Mouse (Mus musculus): ENCODE results near the gene Tnip3. TPM values are rescaled to one million over a fixed set of nuclear protein-coding genes. Genes with fewer than 3 reads are reported as not detected.

Tnip3 gene
- polyA plus RNA-seq, 1 experiment = not detected

DNA sequence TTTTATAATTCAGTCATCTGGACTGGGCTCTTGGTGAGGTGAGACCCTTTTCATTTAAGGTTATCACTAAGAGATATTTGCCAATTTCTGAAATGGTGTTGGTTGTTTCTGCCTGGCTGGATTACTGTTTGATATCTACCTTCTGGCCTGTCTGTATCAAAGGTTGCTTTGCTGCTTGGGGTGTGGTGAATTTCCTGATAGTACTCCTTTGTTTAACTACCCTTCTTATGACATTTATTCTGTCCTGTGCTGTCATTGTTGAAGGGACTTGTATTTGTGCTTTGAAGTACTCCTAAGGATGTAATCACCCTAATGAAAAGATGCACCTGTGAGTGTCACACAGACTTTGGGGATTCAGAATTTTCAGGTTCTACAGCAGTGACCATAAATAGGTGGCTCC lies 96.1 kb downstream of the Tnip3 start:
- Histone ChIP-seq H3K36me3 (ENCODE audit: control insufficient read depth, insufficient read depth, low read length, poor library complexity, severe bottlenecking) (no peaks in the 10 kb centered on the region), H3K9ac (ENCODE audit: low read depth, poor library complexity, severe bottlenecking) (no peak overlapping the region), H3K9me3 (replicated peaks; ENCODE audit: control insufficient read depth, insufficient read depth, low read length, poor library complexity, severe bottlenecking) (no peaks in the 10 kb centered on the region), H3K27me3 (ENCODE audit: control insufficient read depth, insufficient read depth, low read length, poor library complexity, severe bottlenecking) (no peaks in the 10 kb centered on the region), H3K4me3 (ENCODE audit: low read depth, low read length) (no peak overlapping the region), H3K27ac (ENCODE audit: insufficient read depth, low read length) (no peak overlapping the region), H3K4me1 (ENCODE audit: control insufficient read depth, insufficient read depth, low read length) (no peaks in the 10 kb centered on the region)
- TF ChIP-seq CTCF (IDR thresholded peaks at IDR 0.05; ENCODE audit: low read depth, low read length) = no peak
- TF ChIP-seq POLR2A (IDR thresholded peaks at IDR 0.05; ENCODE audit: insufficient read depth, low read length) = no peak
- no peak for TF ChIP-seq EP300 (IDR thresholded peaks at IDR 0.05; ENCODE audit: insufficient read depth, low read depth, low read length)

DNA sequence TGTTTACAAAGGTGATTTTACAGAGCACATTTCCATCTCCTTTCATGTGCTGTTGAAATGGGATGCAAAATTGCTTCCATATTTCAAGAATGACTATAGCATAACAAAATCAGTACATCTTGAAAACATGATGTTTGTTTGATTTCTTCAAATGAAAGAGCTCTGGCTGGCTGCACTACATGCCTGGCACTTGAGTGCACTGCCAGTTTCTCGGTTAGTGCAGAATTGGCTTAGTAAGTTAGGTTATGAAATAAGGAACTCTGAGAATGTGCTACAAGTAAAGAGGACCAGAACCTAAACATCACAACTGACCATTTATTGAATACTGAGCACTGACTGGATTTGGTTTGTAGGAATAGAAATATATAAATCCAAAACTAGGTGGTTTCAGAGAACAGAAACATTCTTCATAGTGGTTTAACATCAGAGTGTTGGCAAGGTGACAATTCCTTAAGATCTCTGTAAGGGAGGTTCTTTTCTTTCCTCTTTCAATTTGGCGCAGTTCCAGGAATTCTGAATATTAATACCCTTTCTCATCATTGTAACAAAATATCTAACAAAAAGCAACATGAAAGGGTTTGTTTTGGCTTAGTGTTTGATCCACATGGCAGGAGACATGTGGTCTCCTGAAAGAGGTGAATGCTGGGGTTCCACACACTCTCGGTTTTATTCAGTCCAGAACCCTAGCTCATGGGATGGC lies 98.1 kb downstream of the Tnip3 start:
- no peaks in the 10 kb centered on the region for H3K27me3 ChIP-seq (ENCODE audit: control insufficient read depth, insufficient read depth, low read length, poor library complexity, severe bottlenecking)
- TF ChIP-seq POLR2A (IDR thresholded peaks at IDR 0.05; ENCODE audit: insufficient read depth, low read length) = no peak
- TF ChIP-seq EP300 (IDR thresholded peaks at IDR 0.05; ENCODE audit: insufficient read depth, low read depth, low read length) = no peak
- TF ChIP-seq CTCF (IDR thresholded peaks at IDR 0.05; ENCODE audit: low read depth, low read length) = no peak

DNA sequence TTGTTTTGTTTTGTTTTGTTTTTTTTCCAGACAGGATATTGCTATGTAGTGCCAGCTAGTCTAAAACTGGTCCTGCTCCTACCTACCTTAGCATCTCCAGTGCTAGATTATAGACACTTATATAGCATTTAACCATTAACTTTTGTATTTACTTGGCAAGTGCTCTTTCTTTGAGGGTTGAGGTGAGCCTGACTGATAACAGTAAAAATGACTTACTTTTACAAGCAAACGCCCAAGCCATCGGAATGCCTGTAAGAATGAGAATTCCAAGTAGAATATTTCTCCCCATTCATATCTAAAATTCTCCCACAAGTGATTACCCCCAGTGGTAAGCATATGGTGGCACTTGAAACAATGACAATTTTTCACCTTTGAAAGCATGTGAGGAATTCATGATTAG lies 105.5 kb downstream of the Tnip3 start:
- Histone ChIP-seq H3K9ac (ENCODE audit: low read depth, poor library complexity, severe bottlenecking) (no peak overlapping the region), H3K36me3 (ENCODE audit: control insufficient read depth, insufficient read depth, low read length, poor library complexity, severe bottlenecking) (no peaks in the 10 kb centered on the region), H3K27ac (ENCODE audit: insufficient read depth, low read length) (no peak overlapping the region), H3K4me1 (ENCODE audit: control insufficient read depth, insufficient read depth, low read length) (no peaks in the 10 kb centered on the region), H3K9me3 (replicated peaks; ENCODE audit: control insufficient read depth, insufficient read depth, low read length, poor library complexity, severe bottlenecking) (0 out of 2 replicates have a peak, but pooled peaks cover 7% of the 10 kb centered on the region), H3K4me3 (ENCODE audit: low read depth, low read length) (no peak overlapping the region), H3K27me3 (ENCODE audit: control insufficient read depth, insufficient read depth, low read length, poor library complexity, severe bottlenecking) (no peaks in the 10 kb centered on the region)
- no peak for TF ChIP-seq EP300 (IDR thresholded peaks at IDR 0.05; ENCODE audit: insufficient read depth, low read depth, low read length)
- no peak for TF ChIP-seq POLR2A (IDR thresholded peaks at IDR 0.05; ENCODE audit: insufficient read depth, low read length)
- TF ChIP-seq CTCF (IDR thresholded peaks at IDR 0.05; ENCODE audit: low read depth, low read length) = no peak

More for the DNA sequence above, 98.1 kb downstream of the Tnip3 start:
- no peak overlapping the region for H3K4me3 ChIP-seq (ENCODE audit: low read depth, low read length)
- H3K27ac ChIP-seq (ENCODE audit: insufficient read depth, low read length) = no peak overlapping the region
- H3K4me1 ChIP-seq (ENCODE audit: control insufficient read depth, insufficient read depth, low read length) = no peaks in the 10 kb centered on the region
- no peaks in the 10 kb centered on the region for H3K9me3 ChIP-seq (replicated peaks; ENCODE audit: control insufficient read depth, insufficient read depth, low read length, poor library complexity, severe bottlenecking)
- no peak overlapping the region for H3K9ac ChIP-seq (ENCODE audit: low read depth, poor library complexity, severe bottlenecking)
- no peaks in the 10 kb centered on the region for H3K36me3 ChIP-seq (ENCODE audit: control insufficient read depth, insufficient read depth, low read length, poor library complexity, severe bottlenecking)

DNA sequence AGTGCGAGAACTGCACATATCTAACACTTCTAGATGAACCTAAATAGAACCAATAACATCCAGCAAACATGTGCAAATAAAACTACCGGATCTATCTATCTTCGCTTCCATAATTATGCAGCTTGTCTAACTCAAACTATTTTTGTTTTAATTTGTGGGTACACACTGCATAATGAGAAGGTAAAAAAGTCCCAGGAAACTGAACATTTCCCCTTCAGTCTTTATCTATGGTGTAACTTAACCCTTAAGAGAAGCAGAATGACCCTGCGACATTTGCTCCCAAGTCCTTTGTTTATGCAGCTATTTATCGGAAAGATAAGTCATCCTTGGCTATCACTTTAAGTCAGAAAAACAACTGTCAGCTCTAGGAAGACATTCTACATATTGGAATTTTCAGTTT lies 107.1 kb downstream of the Tnip3 start:
- H3K27ac ChIP-seq (ENCODE audit: insufficient read depth, low read length) = no peak overlapping the region
- TF ChIP-seq POLR2A (IDR thresholded peaks at IDR 0.05; ENCODE audit: insufficient read depth, low read length) = no peak
- TF ChIP-seq CTCF (IDR thresholded peaks at IDR 0.05; ENCODE audit: low read depth, low read length) = no peak
- no peak for TF ChIP-seq EP300 (IDR thresholded peaks at IDR 0.05; ENCODE audit: insufficient read depth, low read depth, low read length)

DNA sequence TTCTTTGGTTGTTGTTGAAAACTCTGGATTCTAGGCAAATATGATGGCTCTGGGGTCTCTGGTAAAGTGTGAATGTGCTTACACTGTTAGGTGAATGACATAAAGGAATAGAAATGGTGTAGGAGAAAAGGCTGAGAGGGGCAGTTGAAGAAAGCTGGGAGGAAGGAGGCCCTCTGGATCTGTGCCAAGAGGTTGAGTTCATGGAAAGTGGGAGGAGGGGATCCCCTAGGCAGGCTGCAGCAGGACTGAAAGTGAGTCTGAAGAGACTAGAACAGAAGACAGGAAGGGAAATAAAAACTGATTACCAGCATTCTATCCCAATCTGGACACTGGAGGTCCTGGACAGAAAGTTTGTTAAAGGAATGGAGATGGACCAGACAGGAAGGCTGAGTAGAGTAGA lies 117.3 kb downstream of the Tnip3 start:
- TF ChIP-seq CTCF (IDR thresholded peaks at IDR 0.05; ENCODE audit: low read depth, low read length) (no peak), POLR2A (IDR thresholded peaks at IDR 0.05; ENCODE audit: insufficient read depth, low read length) (no peak), EP300 (IDR thresholded peaks at IDR 0.05; ENCODE audit: insufficient read depth, low read depth, low read length) (no peak)
- H3K27ac ChIP-seq (ENCODE audit: insufficient read depth, low read length) = no peak overlapping the region
- H3K4me1 ChIP-seq (ENCODE audit: control insufficient read depth, insufficient read depth, low read length) = no peaks in the 10 kb centered on the region

More for the DNA sequence above, 107.1 kb downstream of the Tnip3 start:
- Histone ChIP-seq H3K4me1 (ENCODE audit: control insufficient read depth, insufficient read depth, low read length) (no peaks in the 10 kb centered on the region), H3K9me3 (replicated peaks; ENCODE audit: control insufficient read depth, insufficient read depth, low read length, poor library complexity, severe bottlenecking) (peaks cover 17% of the 10 kb centered on the region; the same call in 1 of the 2 replicates), H3K9ac (ENCODE audit: low read depth, poor library complexity, severe bottlenecking) (no peak overlapping the region), H3K4me3 (ENCODE audit: low read depth, low read length) (no peak overlapping the region), H3K36me3 (ENCODE audit: control insufficient read depth, insufficient read depth, low read length, poor library complexity, severe bottlenecking) (no peaks in the 10 kb centered on the region), H3K27me3 (ENCODE audit: control insufficient read depth, insufficient read depth, low read length, poor library complexity, severe bottlenecking) (no peaks in the 10 kb centered on the region)

DNA sequence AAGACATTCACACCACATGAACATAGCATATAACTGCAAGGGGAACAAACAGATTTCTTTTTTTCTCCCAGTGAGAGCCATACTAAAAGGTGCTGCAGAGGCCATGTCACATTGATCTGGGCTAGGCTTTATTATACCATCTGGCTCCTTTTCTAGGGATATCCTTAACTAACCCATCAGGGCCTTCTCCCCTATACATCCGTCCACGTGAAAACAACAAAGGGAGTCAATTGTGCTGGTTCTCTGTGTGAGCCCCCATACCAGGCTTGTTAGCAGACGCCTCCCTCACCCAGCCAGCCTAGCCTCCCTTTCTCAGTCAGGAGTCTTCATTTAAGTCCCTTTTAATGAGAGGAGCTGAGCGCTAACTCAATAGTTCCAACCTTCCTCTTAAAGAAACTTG lies 119.0 kb downstream of the Tnip3 start:
- Histone ChIP-seq H3K9me3 (replicated peaks; ENCODE audit: control insufficient read depth, insufficient read depth, low read length, poor library complexity, severe bottlenecking) (no peaks in the 10 kb centered on the region; the same call in 1 of the 2 replicates), H3K4me3 (ENCODE audit: low read depth, low read length) (no peak overlapping the region), H3K27me3 (ENCODE audit: control insufficient read depth, insufficient read depth, low read length, poor library complexity, severe bottlenecking) (no peaks in the 10 kb centered on the region), H3K4me1 (ENCODE audit: control insufficient read depth, insufficient read depth, low read length) (no peaks in the 10 kb centered on the region), H3K9ac (ENCODE audit: low read depth, poor library complexity, severe bottlenecking) (no peak overlapping the region), H3K27ac (ENCODE audit: insufficient read depth, low read length) (no peak overlapping the region), H3K36me3 (ENCODE audit: control insufficient read depth, insufficient read depth, low read length, poor library complexity, severe bottlenecking) (no peaks in the 10 kb centered on the region)
- TF ChIP-seq POLR2A (IDR thresholded peaks at IDR 0.05; ENCODE audit: insufficient read depth, low read length) (no peak), EP300 (IDR thresholded peaks at IDR 0.05; ENCODE audit: insufficient read depth, low read depth, low read length) (no peak), CTCF (IDR thresholded peaks at IDR 0.05; ENCODE audit: low read depth, low read length) (no peak)

More for the DNA sequence above, 117.3 kb downstream of the Tnip3 start:
- no peaks in the 10 kb centered on the region for H3K27me3 ChIP-seq (ENCODE audit: control insufficient read depth, insufficient read depth, low read length, poor library complexity, severe bottlenecking)
- H3K4me3 ChIP-seq (ENCODE audit: low read depth, low read length) = no peak overlapping the region
- H3K9me3 ChIP-seq (replicated peaks; ENCODE audit: control insufficient read depth, insufficient read depth, low read length, poor library complexity, severe bottlenecking) = peaks cover 6% of the 10 kb centered on the region; the same call in 1 of the 2 replicates
- no peak overlapping the region for H3K9ac ChIP-seq (ENCODE audit: low read depth, poor library complexity, severe bottlenecking)
- no peaks in the 10 kb centered on the region for H3K36me3 ChIP-seq (ENCODE audit: control insufficient read depth, insufficient read depth, low read length, poor library complexity, severe bottlenecking)
